Mouse (Mus musculus) cerebellum, adult 2 months (tissue): ENCODE data around the gene Muc3. TPM values are rescaled to one million over a fixed set of nuclear protein-coding genes. Genes with fewer than 3 reads are reported as not detected.

ENCODE experiments used
- DNase-seq, 2 experiments: peaks; one replicate each; pipeline ENCODE4 v3.0.0; 2021
- H3K27ac ChIP-seq: fragments of 200-500 bp; 2 replicates; pipeline ENCODE4 v1.5.1; 2012; ENCODE audit warnings: low read length, control low read depth, inconsistent platforms; ENCODE audit not compliant: insufficient read depth
- H3K27me3 ChIP-seq: fragments of 200-500 bp; 2 replicates; pipeline ENCODE4 v1.6.1; 2012; ENCODE audit warnings: inconsistent platforms, mild to moderate bottlenecking, low read length, moderate library complexity; ENCODE audit not compliant: control insufficient read depth, insufficient read depth
- H3K4me1 ChIP-seq: fragments of 200-500 bp; 2 replicates; pipeline ENCODE4 v1.6.1; 2011; ENCODE audit warnings: low read length; ENCODE audit not compliant: control insufficient read depth, insufficient read depth
- H3K4me3 ChIP-seq: fragments of 200-500 bp; replicated peaks from 2 replicates; pipeline ENCODE3; 2011; ENCODE audit warnings: mild to moderate bottlenecking, low read depth, low read length, control low read depth; ENCODE audit not compliant: insufficient read depth
- CTCF ChIP-seq: fragments of 200-500 bp; IDR thresholded peaks from 2 replicates; pipeline ENCODE4 v1.5.1; 2011; ENCODE audit warnings: low read depth, mild to moderate bottlenecking, control low read depth, low read length, moderate library complexity, borderline replicate concordance; ENCODE audit not compliant: insufficient read depth
- POLR2A ChIP-seq: fragments of 200-500 bp; IDR thresholded peaks from 2 replicates; pipeline ENCODE4 v1.6.1; 2011; ENCODE audit warnings: low read length, control low read depth, borderline replicate concordance; ENCODE audit not compliant: insufficient read depth
- WGBS: fragments of 180-500 bp; shearing (Covaris S2); methylation state at CpG from one replicate; pipeline ENCODE4 v1.1.7; 2018; 5-methylcytosine and 5-hydroxymethylcytosine counted together
- polyA plus RNA-seq: library from polyadenylated mRNA; depleted of rRNA; stranded (reverse); fragments of >200 nt; gene quantifications from 2 replicates; pipeline ENCODE4 v1.2.3, GENCODE M21; 2012; rRNA removed

The Muc3 gene
- polyA plus RNA-seq, 1 experiment = not detected

DNA sequence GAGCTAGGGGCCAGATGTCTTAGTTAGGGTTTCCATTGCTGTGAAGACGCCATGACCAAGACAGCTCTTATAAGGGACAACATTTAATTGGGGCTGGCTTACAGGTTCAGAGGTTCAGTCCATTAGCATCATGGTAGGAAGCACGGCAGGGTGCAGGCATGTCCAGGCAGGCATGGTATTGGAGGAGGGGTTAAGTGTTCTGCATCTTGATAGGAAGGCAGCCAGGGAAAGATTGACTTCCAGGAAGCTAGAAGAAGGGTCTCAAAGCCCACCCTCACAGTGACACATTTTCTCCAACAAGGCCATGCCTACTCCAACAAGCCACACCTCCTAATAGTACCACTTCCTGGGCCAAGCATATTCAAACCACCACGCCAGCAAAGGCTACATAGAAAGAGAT lies 63.4 kb downstream of the Muc3 start:
- H3K4me1 ChIP-seq = no peaks in the 10 kb centered on the region
- DNase-seq = no peak
- no peaks in the 10 kb centered on the region for H3K27me3 ChIP-seq
- no peak for TF ChIP-seq CTCF
- TF ChIP-seq POLR2A = no peak
- H3K27ac ChIP-seq = no peak overlapping the region
- H3K4me3 ChIP-seq = no peak overlapping the region
- 94% methylated on average over 3 of the region's 3 CpGs for WGBS

DNA sequence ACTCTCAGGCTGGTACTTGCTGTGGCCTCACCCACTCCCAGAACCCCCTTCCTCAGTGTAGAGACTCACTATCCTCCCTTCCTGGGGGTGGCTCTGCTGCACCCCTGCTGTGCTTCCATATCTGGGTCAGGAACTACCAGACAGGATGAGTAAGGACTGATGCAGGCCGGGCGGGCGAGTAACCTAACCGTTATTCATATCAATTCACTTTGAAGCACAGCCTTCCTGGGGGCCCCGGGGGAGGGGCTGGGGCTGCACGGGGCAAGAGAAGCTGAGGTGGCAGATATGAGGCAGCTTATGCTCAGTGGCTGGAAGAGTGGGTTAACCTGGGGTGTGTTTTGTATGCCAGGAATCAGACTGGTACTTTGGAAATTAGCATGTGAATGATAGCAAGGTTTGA lies 64.1 kb downstream of the Muc3 start:
- WGBS = 84% methylated on average over 6 of the region's 6 CpGs
- no peak for DNase-seq
- H3K27me3 ChIP-seq = no peaks in the 10 kb centered on the region
- no peak for TF ChIP-seq CTCF
- no peak for TF ChIP-seq POLR2A
- no peaks in the 10 kb centered on the region for H3K4me1 ChIP-seq
- H3K4me3 ChIP-seq = no peak overlapping the region
- no peak overlapping the region for H3K27ac ChIP-seq

Other genes with a start within 250 kb of the Muc3 start
- gene Ift22, start 241.2 kb downstream of the Muc3 start, polyA plus RNA-seq = 58.7 and 63.1 TPM in 2 replicates
- 408 and 473 TPM in 2 replicates for gene Fis1, start 196.0 kb downstream of the Muc3 start, polyA plus RNA-seq
- gene Cldn15, start 182.7 kb downstream of the Muc3 start, polyA plus RNA-seq = 0.21 and 0.25 TPM in 2 replicates
- gene Plod3, start 162.3 kb downstream of the Muc3 start, polyA plus RNA-seq = 38.6 and 39.7 TPM in 2 replicates
- gene Znhit1, start 161.3 kb downstream of the Muc3 start, polyA plus RNA-seq = 86.8 and 95.4 TPM in 2 replicates
- 62.1 and 65.4 TPM in 2 replicates for gene Vgf, start 122.9 kb downstream of the Muc3 start, polyA plus RNA-seq
- gene Ap1s1, start 103.2 kb downstream of the Muc3 start, polyA plus RNA-seq = 147 and 168 TPM in 2 replicates
- 0.38 and 0.48 TPM in 2 replicates for gene Serpine1, start 77.1 kb downstream of the Muc3 start, polyA plus RNA-seq
- 1.9 TPM in 2 replicates for gene Trim56, start 33.1 kb downstream of the Muc3 start, polyA plus RNA-seq
- gene Muc3a, start 63.1 kb upstream of the Muc3 start, polyA plus RNA-seq = 27.1 and 36.4 TPM in 2 replicates
- 155 and 165 TPM in 2 replicates for gene Ache, start 138.2 kb upstream of the Muc3 start, polyA plus RNA-seq
- gene Ufsp1, start 145.3 kb upstream of the Muc3 start, polyA plus RNA-seq = 27.9 and 28.2 TPM in 2 replicates
- gene Srrt, start 158.4 kb upstream of the Muc3 start, polyA plus RNA-seq = 208 and 224 TPM in 2 replicates
- 10.3 and 11.0 TPM in 2 replicates for gene Trip6, start 165.1 kb upstream of the Muc3 start, polyA plus RNA-seq
- 31.0 and 31.6 TPM in 2 replicates for gene Slc12a9, start 184.3 kb upstream of the Muc3 start, polyA plus RNA-seq
- 4.9 and 5.0 TPM in 2 replicates for gene Ephb4, start 200.8 kb upstream of the Muc3 start, polyA plus RNA-seq